Mouse (Mus musculus) cerebral cortex, adult 2 months (tissue): ENCODE measurements around the gene Atf7ip2.

Source experiments
- WGBS: fragments of 180-500 bp; shearing (Covaris S2); methylation state at CpG from one replicate; pipeline ENCODE4 v1.1.7; 2018; 5-methylcytosine and 5-hydroxymethylcytosine counted together

Atf7ip2 gene

DNA sequence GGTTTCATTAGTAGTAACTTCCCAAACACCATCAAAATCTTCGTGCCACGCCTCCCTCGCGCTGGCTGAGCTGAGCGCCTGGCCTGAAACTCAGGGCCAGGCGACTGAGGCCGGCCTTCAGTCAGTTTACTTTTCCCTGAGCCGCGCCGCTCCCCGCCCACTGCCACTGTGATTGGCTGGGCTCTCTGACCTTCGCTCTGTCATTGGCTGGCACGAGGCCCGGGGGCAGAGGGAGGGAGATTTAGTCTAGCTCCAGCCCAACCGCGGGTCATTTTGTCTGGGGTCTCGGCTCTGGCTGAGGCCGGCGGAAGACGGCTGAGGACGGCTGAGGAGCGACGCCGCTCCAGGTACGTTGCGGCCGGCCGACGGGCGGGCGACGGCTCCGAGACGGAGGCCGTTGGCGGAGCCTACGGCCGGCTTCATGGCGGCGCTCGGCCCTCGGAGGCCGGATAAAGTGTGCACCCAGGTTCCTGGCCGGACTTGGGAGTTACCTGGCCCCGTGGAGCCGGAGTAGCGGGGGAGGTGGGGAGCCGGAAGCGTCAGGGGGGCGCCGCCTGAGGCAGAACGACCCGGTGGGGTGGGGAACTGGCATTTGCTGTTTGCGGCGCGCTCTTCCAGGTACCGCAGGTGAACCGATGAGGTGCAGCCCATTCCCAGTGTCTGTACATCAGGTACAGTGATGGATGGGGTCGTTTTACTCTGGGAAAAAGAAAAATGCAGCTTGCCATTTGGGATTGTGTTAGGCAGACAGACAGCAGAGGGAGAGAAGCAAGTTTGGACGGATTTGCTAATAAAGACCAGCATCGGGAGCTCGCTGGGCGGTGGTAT, at the start of gene Atf7ip2:
TSS of gene Atf7ip2 (plus strand) at position 34 of the 828 bp plus-strand sequence.
- 2% methylated on average over 63 of the region's 63 CpGs for WGBS

DNA sequence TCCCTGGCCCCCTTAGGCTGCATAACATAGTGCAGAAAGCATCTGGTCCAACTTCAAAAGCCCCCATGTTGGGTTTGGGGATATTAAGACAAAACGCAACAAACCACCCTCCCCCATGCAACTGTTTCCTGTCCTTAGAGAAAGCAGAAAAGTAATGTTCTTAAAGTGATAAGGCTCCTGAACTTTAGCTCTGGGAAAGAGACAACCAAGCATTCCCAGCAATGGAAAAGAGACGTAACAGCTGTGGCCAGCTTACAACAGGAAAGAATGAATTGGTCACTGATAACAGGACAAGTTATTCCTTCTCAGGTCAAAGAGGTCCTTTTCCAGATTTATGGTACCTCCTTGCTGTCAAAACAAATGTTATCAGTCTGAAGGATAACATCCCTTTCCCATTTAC, 49.3 kb upstream of the Atf7ip2 start:
- WGBS, result 81% methylated on average over 2 of the region's 2 CpGs

DNA sequence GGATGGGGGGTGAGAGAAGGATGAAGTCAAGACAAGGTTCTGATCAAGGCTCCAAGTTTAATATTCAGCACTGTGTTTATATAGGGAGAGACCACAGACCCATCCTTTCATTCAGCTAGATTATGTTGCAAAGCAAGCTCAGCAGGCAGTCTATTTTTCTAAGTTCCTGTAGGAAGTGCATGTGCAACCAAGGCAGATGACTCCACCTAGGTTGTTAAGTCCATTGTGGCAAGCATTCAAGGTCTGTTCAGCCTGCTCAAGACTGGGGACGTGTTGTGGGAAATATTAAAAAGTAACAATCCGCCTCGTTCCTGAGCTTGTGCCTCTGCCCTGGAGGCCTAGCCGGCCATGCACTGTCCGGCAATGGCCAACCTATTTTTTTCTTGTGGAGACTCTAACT, 45.1 kb upstream of the Atf7ip2 start:
- WGBS, result 92% methylated on average over 5 of the region's 5 CpGs

DNA sequence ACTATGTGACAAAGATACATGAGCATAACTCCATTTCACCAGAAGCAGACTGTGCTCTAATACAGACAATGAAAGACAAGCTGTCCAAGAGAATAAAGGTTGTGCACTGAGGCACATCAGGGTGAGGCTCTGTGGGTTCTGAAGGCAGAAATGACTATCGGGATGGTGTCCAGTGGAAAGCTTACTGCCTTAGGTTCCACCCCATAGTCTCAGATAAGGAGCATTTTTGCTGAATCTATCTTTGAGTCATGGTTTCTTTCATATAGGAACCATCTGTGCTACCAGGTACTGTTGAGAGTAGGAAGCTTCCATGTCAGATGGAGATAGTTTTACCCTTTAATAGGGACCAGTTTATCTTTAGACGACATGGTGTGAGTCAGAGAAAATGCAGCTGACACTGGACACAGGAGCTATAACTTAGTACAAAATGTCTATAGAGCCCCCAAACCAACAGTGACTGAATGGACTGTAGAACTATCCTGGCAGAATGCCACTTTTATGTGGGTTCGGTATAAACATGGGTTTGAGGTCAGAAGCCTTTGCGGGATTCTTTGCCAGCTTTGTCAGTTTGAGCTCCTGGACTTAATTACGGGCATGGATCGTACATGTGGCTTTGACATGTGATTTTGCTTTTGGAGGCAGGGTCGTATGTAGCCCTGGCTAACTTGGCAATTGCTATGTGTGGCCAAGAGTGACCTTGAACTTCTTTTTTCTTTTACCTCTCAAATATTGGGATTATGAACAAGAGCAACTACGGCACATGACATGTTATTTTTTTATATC, 23.2 kb upstream of the Atf7ip2 start:
- 85% methylated on average over 8 of the region's 8 CpGs for WGBS

DNA sequence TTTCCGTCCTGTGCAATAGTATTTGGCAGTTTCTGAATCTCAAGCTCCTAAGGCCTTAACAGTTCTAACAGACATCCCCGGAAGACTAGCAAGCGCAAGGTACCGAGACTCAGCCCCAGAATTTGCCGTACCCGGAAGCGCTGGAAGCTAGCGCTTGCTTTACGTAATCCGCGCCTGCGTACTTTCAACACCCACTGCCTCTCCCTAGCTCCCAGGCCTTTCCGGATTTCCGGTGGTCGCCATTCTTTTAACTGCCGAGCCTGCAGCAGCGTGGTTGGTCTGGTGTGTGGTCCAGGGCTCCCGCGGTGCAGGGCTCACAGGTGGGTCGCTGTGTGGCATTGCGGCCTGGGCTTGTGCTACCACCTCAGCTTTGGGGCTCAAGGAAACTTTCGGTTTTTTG, 22.5 kb upstream of the Atf7ip2 start, which contains the start of gene Rpl39l:
TSS of gene Rpl39l (plus strand) at position 222 of the 400 bp plus-strand sequence.
- WGBS, result 88% methylated on average over 22 of the region's 22 CpGs

DNA sequence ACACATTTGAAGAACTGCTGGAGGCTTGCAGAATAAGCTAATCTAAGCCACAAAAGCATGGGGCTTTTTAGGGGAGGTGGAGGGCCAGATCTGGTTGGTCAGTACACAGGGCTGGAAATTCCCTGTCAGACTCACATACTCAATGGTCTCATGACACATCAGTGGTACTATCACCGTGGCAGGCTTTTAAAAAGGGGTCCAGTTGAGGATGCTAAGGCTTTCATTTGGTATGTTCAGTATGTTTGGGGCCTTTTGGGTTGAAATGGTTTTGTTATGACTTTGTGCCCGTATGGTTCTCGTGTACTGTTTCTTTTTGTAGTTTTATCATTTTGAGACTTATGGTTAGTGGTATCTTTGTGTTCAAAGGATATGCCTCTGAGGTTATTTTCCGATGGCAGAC, 21.2 kb upstream of the Atf7ip2 start:
- 90% methylated on average over 4 of the region's 4 CpGs for WGBS

DNA sequence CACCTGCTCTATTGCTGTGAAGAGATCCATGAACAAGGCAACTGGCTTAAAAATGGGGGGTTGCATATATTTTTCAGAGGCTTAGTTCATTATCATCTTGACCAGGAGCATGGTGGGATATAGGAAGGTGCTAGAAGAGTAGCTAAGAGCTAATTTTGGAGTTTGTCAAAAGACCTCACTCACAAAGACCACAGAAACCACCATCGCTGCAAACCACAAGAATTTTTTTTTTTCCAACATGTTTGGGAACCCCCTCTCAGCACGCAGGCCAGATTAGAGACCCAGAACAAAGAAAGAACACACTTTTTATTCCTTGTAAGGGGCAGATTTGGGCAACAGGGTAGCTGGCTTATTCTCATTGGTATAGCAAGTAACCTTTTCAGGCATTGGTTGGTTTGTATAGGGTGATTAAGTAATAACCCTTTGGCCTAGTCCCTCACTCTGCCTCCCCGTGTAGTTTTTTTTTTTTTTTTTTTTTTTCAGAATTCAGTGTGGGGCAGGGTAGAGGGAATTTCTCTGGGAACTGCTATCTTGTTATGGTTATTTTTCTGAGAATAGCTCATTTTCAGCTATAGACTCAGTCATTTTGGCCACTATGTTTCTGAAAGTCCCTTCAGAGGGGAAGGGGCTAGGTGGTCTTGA, 20.2 kb upstream of the Atf7ip2 start:
- WGBS, result 83% methylated on average over 3 of the region's 3 CpGs

DNA sequence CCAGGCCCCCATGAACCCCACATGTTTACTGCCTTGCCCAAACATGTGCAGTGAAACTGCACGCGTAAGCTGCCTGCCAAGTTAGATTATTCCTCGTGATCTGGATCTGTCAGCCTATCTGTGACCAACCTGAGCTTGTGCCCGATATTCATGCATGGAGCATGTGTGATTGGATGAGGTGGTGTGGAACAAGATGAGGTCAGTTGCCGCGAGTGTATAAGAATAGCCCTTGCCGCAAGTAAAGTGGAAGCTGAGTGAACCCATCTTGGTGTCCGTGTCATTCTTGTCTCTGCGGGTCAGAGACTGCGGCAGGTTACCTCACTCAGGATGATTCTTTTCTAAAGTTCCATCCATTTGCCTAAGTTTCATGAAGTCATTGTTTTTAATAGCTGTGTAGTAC, 5.1 kb upstream of the Atf7ip2 start:
- WGBS, result 97% methylated on average over 10 of the region's 10 CpGs

DNA sequence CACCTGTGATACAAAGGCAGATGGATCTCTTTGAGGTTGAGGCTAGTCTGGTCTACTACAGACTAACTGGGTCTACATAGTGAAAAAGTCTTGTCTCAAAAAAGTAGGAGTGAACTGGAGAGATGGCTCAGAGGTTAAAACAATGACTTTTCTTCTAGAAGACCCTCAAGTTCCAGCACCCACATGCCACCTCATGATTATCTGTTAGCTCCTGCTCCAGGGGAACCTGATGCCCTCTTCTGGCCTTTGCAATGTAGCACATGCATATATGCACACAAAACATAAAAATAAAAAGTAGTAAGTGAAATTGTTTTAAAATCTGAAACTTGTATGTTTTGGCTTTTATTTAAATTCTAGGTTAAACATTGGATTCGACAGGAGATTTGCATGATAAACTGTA, 16.3 kb downstream of the Atf7ip2 start:
- WGBS, result 86% methylated on average over 1 of the region's 1 CpGs

DNA sequence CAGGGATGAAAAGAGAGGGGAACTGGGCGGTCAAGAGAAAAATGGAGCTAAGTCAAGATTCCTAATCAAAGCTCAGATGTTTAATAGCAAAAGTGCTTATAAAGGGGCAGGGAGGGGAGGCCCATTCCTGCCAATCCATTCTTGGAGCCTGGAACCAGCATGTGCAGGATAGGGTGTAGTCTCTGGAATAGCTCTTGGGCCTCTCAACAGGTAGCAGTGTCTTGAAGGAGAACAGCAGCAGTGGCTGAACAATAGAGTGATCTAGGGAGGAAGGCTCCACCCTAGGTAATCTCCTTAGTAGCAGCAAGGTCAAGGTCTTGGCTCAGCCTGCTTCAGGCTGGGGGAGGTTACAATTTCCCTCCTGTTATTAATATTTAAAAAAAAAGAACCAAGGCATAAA, 23.9 kb downstream of the Atf7ip2 start:
- 100% methylated on average over 1 of the region's 1 CpGs for WGBS

DNA sequence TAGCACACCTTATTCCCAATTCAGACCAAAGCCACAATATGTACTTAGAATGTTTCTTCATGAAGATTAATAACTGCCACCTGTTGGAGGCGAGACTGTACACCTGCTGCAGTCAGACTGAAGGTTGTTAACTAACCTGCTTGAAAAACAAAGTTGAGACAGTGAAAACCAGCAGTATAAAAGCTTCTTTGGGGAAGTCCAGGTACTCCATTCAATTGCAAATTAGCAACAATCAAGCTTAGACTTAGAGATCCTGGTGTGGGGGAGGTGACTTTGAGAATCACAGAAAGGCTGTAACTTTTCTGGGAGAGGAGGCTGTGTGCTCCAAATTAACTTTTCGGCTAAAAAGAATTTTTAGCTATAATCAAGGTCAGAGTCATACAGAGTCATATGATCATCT, 24.5 kb downstream of the Atf7ip2 start:
- WGBS, result 82% methylated on average over 2 of the region's 2 CpGs

DNA sequence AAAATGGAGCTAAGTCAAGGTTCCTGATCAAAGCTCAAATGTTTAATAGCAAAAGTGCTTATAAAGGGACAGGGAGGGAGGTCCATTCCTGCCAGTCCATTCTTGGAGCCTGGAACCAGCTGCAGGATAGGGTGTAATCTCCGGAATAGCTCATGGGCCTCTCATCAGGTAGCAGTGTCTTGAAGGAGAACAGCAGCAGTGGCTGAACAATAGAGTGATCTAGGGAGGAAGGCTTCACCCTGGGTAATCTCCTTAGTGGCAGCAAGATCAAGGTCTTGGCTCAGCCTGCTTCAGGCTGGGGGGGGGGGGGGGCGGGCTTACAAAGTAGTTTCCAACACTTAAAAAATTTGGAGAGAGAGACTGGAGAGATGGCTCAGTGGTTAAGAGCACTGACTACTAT, 34.8 kb downstream of the Atf7ip2 start:
- 29% methylated on average over 2 of the region's 2 CpGs for WGBS

DNA sequence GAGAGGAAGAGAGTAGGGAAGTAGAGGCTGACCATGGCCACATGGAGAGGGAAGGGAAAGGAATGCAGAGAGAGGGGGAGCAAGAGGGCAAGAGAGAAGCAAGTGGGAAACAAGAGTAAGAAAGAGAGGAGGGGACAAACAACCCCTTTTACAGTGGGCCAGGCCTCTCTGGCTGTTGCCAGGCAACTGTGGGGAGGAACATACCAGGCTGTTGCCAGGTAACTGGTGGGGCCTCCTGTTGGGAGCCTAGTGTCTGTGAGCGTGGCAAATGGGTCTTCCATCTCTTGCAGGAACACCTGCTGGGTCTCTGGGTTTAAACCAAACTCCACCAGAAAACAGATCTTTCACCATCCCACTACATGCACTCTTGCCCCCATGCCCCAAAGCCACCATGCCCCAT, 61.5 kb downstream of the Atf7ip2 start:
- 46% methylated on average over 1 of the region's 1 CpGs for WGBS

DNA sequence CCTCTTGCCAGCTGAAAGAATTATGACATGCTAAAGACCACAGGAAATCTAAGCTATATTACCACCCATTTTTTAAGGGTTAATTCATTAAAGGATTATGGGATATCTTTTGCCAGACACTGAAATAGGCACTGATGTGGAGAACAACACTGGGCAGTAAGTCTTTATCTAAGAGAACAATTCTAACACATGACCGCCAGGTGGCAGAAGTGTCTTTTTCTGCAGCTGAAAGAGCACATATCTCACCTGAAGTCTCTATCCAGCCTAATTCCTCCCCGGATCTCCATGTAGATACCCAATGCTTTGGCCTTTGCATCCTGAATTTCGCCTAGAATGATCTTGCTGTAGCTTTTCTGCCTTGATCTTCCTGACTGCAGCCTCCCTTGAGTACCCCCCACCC, 79.7 kb downstream of the Atf7ip2 start:
- WGBS, result 21% methylated on average over 3 of the region's 3 CpGs

DNA sequence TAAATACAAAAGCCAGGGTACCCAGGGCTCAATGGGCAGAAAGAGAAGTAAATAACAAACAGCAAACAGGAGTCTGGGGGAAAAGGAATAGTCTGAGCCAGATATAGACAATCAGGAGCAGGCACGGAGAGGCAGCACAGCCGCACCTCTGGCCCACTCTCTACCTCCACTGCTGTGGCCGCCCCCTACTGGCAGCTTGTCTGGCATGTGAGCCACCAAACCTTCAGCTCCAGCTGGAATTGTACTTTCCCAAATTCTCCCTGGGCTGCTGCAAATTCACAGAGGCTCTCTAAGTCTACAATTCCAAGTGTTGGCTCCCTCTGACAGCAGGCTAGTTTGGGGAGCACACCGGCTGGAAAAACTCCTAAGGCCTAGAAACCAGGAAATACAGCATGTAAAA, 82.0 kb downstream of the Atf7ip2 start:
- WGBS, result 63% methylated on average over 4 of the region's 4 CpGs

DNA sequence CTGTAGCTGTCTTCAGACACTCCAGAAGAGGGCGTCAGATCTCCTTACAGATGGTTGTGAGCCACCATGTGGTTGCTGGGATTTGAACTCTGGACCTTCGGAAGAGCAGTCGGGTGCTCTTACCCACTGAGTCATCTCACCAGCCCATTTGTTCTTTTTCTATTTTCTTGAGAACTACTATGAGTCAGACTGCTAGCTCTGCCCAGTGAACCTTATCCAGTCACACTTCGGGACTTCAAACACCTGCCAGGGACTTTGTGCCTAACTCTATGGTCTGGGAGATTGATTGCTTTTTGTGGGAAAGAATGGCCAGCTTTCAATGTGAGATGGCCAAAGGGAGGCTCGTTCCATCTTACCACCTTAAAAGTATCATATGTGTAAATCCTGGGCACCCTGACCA, 84.3 kb downstream of the Atf7ip2 start:
- 81% methylated on average over 5 of the region's 5 CpGs for WGBS

DNA sequence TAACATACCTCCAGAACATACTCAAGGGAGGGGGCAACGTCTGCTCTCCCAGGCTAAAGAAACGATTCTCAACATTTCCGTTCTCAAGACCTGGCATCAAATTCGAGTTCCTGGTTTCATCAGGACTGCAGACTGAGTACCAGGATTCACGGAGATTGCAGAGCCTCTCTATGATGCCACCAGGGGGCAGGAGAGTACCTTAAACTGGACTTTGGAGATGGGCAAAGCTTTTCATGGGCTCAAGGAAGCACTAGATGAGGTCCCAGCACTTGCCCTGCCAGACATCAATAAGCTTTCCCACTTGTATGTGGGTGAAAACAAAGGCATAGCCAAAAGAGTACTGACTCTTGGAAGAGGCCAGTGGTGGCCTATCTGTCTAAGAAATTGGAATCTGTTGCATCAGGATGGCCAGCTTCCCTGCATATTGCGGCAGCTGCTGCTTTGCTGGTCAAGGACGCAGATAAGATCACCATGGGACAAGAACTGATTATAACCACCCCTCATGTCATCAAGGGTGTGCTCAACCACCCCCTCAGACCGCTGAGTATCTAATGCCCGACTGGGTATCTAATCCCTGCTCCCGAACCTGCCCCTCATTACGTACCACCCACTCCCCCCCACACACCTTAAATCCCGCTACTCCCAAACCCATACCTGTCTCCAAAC, 87.9 kb downstream of the Atf7ip2 start:
- 53% methylated on average over 12 of the region's 12 CpGs for whole genome bisulfite sequencing

DNA sequence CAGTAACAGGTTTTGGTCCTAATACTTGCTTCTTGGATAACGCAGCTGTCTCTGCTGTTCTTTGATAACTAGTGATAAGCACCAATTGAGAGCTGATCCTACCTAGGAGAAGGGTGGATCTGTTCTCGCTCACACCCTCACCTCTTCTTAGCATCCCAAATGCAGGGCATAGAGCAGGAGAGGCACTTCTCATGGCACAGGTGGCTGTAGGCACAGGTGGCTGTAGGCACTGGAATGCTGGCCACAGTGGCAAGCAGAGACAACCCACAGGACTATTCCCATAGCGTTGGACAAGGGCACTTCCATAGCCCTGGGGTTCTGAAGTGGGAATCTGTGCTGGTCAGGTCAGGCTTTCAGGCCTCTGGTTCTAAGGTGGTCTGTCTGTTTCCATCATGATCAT, 89.4 kb downstream of the Atf7ip2 start:
- WGBS, result 84% methylated on average over 3 of the region's 3 CpGs

DNA sequence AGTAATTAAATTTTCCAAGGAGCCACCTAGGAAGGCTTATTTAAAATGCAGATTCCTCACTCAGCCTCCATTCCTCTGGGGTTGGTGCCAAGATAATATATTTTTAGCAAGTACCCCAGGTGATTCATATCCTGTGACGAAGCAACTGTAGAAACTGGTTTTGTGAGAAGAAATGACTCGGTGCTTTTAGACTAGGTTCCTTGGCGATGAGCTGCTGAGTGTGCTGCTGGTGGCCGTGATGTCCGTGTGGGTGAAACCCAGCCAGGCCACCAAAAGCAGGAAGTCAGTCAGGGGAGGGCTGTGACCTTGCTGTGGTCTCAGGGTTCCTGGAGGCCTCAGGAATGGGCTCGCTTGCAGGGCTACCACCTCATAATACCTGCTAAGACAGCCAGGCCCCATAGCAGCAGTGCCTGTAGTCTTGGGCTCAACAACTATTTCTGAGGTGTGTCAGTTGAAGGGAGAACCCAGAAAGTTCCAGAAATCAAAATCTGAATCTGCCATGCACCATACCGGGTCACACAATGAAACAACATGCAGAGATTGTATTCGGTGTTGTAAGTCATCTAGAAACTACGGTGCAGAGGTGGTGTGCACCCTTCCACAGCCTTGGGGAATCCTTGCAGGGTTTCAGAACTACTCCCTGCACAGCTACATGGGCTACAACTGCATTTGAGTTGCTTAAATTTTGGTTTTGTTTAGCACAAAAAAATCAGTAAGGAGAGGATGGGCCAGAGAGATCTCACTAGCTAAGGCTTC, 94.2 kb downstream of the Atf7ip2 start:
- 54% methylated on average over 9 of the region's 9 CpGs for WGBS

DNA sequence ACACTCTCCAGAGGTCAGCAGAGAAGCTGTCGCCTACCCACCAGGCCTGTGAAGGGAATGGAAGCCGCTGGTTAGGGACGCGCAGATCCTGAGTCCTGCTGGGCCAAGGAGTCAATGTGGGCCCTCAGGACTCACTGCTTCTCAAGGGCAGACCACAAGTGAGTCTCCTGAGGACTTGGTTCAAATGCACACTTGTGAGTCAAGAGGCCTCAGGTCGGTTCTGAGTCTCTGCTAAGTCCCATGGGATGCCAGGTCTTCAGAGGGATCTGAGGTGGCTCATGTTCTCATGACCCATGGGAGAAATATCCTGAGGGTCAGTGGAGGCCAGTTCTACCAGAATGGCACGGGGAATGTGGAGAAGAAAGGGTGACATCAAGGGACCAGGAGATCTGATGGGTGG, 95.6 kb downstream of the Atf7ip2 start:
- WGBS, result 91% methylated on average over 6 of the region's 6 CpGs
